Mouse (Mus musculus): ENCODE measurements around the gene Slamf9. TPM values are rescaled to one million over a fixed set of nuclear protein-coding genes. Genes with fewer than 3 reads are reported as not detected.

Slamf9 gene
- polyA plus RNA-seq, 1 experiment from 2014 or later = 1.0 TPM

DNA sequence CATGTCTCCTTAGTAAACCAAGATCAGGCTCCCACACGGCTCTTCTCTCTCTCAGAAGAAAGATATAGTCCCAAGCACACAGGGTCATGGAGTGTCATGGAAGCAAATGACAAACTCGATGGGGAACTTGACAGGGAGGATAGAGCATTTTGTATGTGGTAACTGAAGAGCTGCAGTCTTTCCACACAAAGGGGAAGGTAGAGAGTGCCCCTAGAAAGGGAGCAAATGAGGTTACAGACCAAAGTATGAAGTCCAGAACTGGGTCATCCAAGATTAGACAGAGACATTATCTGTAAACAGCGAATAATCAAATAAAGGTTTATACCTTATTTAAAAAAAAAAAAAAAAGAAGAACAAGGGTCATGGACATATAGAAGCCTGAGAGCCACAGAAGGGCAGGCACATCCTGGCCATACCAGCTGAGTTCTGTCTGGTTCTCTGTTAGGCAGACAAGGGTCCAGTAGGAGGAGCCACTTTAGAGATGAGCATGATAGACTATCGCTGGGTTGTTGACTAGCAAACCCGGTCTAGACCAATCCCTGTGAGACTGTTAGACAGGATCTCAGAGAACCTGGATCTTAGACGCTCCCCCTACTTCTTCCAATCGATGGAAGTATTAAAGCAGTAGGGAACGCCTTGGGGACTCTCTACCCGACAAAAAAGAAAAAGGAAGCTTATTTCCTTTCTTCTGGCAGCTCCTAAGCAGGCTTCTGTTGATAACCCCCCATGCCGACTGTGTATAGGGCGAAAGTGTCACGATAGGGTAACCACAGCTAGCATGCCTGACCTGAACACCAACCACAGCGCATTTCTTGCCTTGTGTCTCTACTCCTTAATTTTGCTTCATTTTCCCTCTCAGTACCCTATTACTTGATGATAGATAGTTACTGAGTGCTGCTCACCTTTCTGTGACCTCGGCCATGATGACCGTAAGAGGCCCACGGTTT lies 11.5 kb upstream of the Slamf9 start:
- whole genome bisulfite sequencing = 66% methylated on average over 16 of the region's 16 CpGs
- no peaks in the 10 kb centered on the region for H3K27me3 ChIP-seq (replicated peaks)
- H3K4me1 ChIP-seq = no peaks in the 10 kb centered on the region
- no peak overlapping the region for H3K9ac ChIP-seq
- H3K9me3 ChIP-seq = no peaks in the 10 kb centered on the region
- no peak overlapping the region for H3K4me3 ChIP-seq (replicated peaks)
- no peak overlapping the region for H3K27ac ChIP-seq
- no peaks in the 10 kb centered on the region for H3K36me3 ChIP-seq
- ATAC-seq (ENCODE audit: insufficient read depth, low FRiP score, low read depth) = no peak
- H3K4me2 ChIP-seq = no peak overlapping the region

DNA sequence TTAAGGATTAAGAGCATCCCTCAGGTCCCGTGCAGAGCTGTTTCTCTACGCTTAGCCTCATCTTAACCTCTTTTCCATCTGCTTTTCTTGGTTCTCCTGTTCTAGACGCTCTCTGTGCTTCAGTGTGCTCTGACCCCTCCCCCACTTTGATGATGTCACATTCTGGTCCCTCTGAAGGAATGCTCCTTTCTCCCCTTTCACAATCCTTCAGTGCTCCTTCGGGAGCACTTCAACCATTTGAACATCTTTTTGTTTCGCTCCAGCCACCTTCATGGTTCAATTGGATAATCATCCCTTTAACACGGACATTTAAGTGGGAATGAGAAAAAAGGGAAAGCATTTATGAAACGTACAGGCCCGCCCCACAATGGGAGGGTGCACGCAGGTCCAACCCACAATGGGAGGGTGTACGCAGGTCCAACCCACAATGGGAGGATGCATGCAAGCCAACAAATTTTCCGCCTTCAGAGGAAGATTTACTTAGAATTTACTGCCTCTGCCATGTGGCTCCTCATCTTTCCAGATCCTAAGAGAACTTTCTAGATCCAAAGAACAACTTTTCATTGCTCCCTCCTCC lies 6.8 kb upstream of the Slamf9 start:
- Histone ChIP-seq H3K9me3 (no peaks in the 10 kb centered on the region), H3K4me1 (peaks cover 5% of the 10 kb centered on the region; the same call in 1 of the 2 replicates), H3K4me2 (no peak overlapping the region), H3K36me3 (no peaks in the 10 kb centered on the region), H3K27me3 (replicated peaks) (no peaks in the 10 kb centered on the region), H3K27ac (no peak overlapping the region), H3K9ac (no peak overlapping the region), H3K4me3 (replicated peaks) (no peak overlapping the region)
- no peak for ATAC-seq (ENCODE audit: insufficient read depth, low FRiP score, low read depth)
- 83% methylated on average over 11 of the region's 11 CpGs for WGBS

DNA sequence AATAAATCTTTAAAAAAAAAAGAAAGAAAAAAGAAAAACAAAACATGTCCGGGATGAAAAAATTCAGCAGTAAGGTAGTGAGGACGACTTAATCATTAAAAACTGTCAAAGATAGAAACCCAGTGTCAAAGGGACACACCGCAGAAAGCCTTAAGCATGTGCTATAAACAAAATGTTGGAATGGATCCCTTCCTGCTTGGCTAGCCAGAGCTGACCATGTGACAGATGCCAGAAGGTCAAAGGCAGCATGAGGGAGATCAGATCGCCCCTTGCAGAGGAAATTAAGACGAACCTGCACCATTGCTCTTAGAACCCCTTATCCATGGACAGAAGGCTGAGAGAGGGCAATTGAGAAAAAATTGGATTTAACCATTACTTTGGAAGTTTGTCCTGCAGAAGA lies 5.8 kb upstream of the Slamf9 start:
- ATAC-seq (ENCODE audit: insufficient read depth, low FRiP score, low read depth) = no peak
- WGBS = 33% methylated on average over 5 of the region's 5 CpGs
- Histone ChIP-seq H3K9ac (no peak overlapping the region), H3K27me3 (replicated peaks) (no peaks in the 10 kb centered on the region), H3K27ac (no peak overlapping the region), H3K4me1 (peaks cover 5% of the 10 kb centered on the region; the same call in 1 of the 2 replicates), H3K36me3 (no peaks in the 10 kb centered on the region), H3K4me2 (no peak overlapping the region), H3K4me3 (replicated peaks) (no peak overlapping the region), H3K9me3 (no peaks in the 10 kb centered on the region)

DNA sequence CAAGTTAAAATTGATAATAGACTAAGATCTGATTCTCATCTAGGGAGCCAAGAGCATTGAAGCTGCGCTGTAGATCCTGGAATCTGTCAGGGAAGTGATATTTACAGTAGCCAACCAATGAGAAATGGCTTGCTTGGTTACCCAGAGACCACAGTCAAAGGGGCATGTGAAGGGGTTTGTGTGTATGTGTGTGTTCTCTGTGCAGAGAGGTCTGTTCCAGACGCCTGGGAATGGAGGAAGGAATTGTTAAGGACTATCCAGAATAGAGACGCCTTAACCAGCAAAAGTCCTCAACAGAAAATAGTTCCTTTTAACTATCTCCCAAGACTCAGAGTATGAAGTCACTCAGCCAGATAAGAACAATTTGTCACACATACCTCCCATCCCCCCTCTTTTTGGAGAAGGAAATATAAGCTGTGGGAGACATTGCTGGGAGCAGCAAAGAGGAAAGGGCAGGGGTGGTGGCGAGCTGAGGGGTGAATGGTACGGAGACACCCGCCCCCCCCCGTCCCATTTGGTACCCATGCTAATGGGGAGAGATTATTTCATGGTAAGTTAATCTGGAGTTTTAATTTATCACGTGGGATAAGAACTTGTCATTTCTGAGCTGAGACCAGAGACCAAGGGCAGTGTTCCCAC lies 5.2 kb upstream of the Slamf9 start:
- Histone ChIP-seq H3K4me1 (peaks cover 5% of the 10 kb centered on the region; the same call in 1 of the 2 replicates), H3K27ac (no peak overlapping the region), H3K4me2 (no peak overlapping the region), H3K9ac (no peak overlapping the region), H3K9me3 (no peaks in the 10 kb centered on the region), H3K36me3 (no peaks in the 10 kb centered on the region), H3K27me3 (replicated peaks) (no peaks in the 10 kb centered on the region), H3K4me3 (replicated peaks) (no peak overlapping the region)
- 55% methylated on average over 8 of the region's 8 CpGs for WGBS
- ATAC-seq (ENCODE audit: insufficient read depth, low FRiP score, low read depth) = no peak

DNA sequence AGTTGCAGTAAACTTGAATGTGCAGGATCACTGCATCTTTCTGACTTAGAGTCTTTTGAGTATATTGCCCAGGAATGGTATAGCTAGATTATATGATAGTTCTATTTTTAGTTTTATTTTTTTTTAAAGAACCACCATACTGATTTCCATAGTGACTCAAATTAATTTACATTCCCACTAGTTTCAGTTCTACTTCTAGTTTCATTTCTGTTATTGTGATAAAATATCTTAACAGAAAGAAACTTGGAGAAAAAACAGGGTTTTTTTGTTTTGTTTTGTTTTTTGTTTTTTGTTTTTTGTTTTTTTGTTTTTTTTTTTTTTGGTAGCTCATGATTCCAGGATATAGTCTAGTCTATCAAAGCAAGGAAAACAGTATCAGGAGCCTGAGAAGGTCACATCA lies 2.2 kb upstream of the Slamf9 start:
- Histone ChIP-seq H3K36me3 (no peaks in the 10 kb centered on the region), H3K4me2 (no peak overlapping the region), H3K9me3 (no peaks in the 10 kb centered on the region), H3K4me3 (replicated peaks) (no peak overlapping the region), H3K27ac (no peak overlapping the region), H3K4me1 (peaks cover 10% of the 10 kb centered on the region; the same call in 1 of the 2 replicates), H3K9ac (no peak overlapping the region), H3K27me3 (replicated peaks) (no peaks in the 10 kb centered on the region)
- ATAC-seq (ENCODE audit: insufficient read depth, low FRiP score, low read depth) = no peak

DNA sequence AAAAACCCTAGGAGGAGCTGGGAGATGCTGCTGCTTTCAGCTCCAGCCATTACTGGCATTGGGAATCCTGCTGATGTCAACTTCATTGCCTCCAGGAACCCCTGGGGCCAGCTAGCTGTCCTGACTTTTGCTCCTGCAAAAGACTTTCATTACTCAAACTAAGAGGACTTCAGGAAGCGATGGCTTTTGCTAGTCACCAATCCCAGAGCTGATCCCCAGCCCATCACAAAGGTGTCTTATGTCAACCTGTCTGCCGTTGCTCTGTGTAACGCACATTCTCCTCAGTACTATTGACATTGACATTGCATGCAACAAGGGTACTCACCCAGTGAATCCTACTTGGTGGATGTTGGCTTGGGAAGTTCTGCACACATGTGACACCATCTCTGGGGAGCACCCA lies 962 bp upstream of the Slamf9 start:
- H3K9ac ChIP-seq = no peak overlapping the region
- no peak for ATAC-seq (ENCODE audit: insufficient read depth, low FRiP score, low read depth)
- H3K36me3 ChIP-seq = no peaks in the 10 kb centered on the region
- H3K27me3 ChIP-seq (replicated peaks) = no peaks in the 10 kb centered on the region
- no peak overlapping the region for H3K4me2 ChIP-seq
- no peak overlapping the region for H3K4me3 ChIP-seq (replicated peaks)
- H3K27ac ChIP-seq = no peak overlapping the region
- peaks cover 10% of the 10 kb centered on the region; the same call in 1 of the 2 replicates for H3K4me1 ChIP-seq
- WGBS = 77% methylated on average over 3 of the region's 3 CpGs
- no peaks in the 10 kb centered on the region for H3K9me3 ChIP-seq

DNA sequence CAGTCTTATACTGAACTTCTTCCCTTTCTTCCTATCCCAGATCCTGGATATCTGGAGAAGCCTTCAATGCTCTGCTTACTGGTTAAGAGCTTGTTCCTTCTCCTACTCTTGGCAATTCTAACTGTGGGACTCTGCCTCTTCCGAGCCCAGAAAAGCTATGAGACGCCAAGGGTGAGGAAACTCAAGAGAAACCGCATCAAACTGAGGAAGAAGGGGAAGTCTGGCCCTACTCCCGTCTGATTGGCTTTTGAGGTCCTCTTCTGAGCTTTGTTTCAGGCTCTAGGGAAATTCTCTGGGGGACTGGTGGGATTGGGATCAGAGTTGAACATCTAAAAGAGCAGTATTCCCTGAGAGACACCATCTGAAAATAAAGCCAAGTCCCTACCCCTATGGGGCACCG lies 2.9 kb downstream of the Slamf9 start:
- no peak overlapping the region for H3K27ac ChIP-seq
- H3K9ac ChIP-seq = no peak overlapping the region
- 70% methylated on average over 5 of the region's 5 CpGs for WGBS
- H3K4me3 ChIP-seq (replicated peaks) = no peak overlapping the region
- ATAC-seq (ENCODE audit: insufficient read depth, low FRiP score, low read depth) = no peak
- H3K36me3 ChIP-seq = no peaks in the 10 kb centered on the region
- no peak overlapping the region for H3K4me2 ChIP-seq
- no peaks in the 10 kb centered on the region for H3K9me3 ChIP-seq
- H3K27me3 ChIP-seq (replicated peaks) = no peaks in the 10 kb centered on the region
- peaks cover 17% of the 10 kb centered on the region for H3K4me1 ChIP-seq

DNA sequence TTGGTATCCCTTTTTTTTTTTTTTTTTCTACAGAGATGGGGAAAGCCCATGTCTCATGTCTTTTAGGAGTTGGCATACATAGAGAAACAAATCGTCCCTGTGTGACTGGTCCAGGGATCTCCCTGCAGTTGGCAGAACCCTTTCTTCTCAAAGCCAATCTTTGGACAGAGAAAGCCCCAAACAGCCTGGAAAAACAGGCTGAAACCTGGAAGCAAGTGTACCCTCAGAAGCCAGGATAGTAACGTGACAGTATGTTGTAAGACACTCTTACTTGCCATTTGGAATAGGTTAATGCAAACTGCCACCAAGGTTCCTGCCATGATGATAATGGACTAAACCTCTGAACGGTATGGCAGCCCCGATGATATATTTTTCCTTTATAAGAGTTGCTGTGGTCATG lies 5.2 kb downstream of the Slamf9 start:
- Histone ChIP-seq H3K4me1 (peaks cover 32% of the 10 kb centered on the region), H3K27ac (no peak overlapping the region), H3K4me3 (replicated peaks) (no peak overlapping the region), H3K4me2 (no peak overlapping the region), H3K36me3 (no peaks in the 10 kb centered on the region), H3K27me3 (replicated peaks) (no peaks in the 10 kb centered on the region), H3K9ac (no peak overlapping the region), H3K9me3 (no peaks in the 10 kb centered on the region)
- no peak for ATAC-seq (ENCODE audit: insufficient read depth, low FRiP score, low read depth)
- 87% methylated on average over 4 of the region's 4 CpGs for WGBS

DNA sequence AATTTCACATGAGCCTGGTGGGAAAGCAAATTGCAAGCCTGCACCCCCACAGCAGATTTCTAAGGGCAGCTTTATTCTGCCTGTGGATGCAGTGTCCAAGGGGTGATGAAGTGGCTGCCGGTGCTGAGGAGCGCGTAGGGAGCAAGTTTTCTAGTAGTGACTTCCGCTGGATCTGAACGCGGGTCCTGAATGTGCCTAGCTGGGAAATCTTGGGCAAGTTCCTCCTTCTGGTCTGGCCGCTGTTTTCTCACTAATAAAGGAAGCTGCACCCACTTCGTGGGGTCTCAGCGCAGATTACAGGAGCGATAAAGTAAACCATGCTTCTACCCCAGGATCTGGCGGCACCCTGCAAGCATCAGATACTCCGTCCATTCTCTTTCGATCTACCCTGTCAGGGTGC lies 6.0 kb downstream of the Slamf9 start:
- H3K9me3 ChIP-seq = no peaks in the 10 kb centered on the region
- H3K4me1 ChIP-seq = peaks cover 38% of the 10 kb centered on the region
- peak overlapping the region; percentile 60 for H3K4me3 ChIP-seq (replicated peaks)
- 14% methylated on average over 13 of the region's 13 CpGs for WGBS
- no peaks in the 10 kb centered on the region for H3K36me3 ChIP-seq
- H3K27ac ChIP-seq = peak overlapping the region; percentile 93
- ATAC-seq (ENCODE audit: insufficient read depth, low FRiP score, low read depth) = no peak
- no peaks in the 10 kb centered on the region for H3K27me3 ChIP-seq (replicated peaks)
- peak overlapping the region; percentile 89 for H3K4me2 ChIP-seq
- H3K9ac ChIP-seq = no peak overlapping the region

DNA sequence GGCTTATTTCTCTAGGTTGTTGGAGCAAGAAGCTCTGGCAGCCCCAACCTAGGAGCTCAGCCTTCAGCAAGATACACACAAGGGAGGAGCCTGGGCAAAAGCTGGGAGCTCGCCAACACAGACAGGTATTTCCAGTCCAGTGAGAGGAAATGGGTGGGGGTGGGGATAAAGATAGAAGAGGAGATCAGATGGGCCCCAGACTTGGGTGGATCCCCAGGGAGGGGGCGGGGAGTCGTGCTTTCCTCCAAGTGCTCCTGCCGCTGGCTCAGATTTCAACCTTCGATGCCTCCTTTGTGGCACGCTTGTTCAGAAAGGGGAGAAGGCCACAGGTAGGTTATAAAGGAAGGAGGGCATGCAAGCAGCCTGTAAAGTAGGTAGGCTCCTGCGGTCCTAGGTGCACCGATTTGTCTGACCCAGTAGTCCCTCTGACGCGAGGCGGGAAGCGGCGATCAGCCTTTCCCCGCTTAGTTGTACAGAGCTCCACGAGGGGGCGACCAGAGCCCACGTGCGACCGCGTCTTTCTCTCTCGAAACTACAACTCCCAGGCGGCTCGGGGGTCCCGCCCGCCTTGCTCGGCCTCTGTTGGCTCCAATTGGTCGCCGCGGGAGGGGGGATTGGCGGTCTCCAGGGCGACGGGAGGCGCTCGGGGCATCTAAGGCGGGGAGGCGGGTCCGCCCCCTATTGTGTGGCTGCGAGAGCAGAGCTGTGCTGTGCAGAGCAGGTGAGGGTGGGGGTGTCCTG lies 6.6 kb downstream of the Slamf9 start, which contains the start of gene Igsf9:
TSS of gene Igsf9 (plus strand) at position 249 of the 741 bp plus-strand sequence.
- Histone ChIP-seq H3K4me1 (peaks cover 38% of the 10 kb centered on the region), H3K4me3 (replicated peaks) (peak within 1 kb of the TSS; percentile 60), H3K27ac (peak within 1 kb of the TSS; percentile 93), H3K4me2 (peak within 1 kb of the TSS; percentile 89), H3K36me3 (no peaks in the 10 kb centered on the region), H3K27me3 (replicated peaks) (no peaks in the 10 kb centered on the region), H3K9ac (peak within 1 kb of the TSS; percentile 29; the same call in 1 of the 2 replicates), H3K9me3 (no peaks in the 10 kb centered on the region)
- WGBS = 1% methylated on average over 38 of the region's 38 CpGs
- peak; percentile 91 for ATAC-seq (ENCODE audit: insufficient read depth, low FRiP score, low read depth)

DNA sequence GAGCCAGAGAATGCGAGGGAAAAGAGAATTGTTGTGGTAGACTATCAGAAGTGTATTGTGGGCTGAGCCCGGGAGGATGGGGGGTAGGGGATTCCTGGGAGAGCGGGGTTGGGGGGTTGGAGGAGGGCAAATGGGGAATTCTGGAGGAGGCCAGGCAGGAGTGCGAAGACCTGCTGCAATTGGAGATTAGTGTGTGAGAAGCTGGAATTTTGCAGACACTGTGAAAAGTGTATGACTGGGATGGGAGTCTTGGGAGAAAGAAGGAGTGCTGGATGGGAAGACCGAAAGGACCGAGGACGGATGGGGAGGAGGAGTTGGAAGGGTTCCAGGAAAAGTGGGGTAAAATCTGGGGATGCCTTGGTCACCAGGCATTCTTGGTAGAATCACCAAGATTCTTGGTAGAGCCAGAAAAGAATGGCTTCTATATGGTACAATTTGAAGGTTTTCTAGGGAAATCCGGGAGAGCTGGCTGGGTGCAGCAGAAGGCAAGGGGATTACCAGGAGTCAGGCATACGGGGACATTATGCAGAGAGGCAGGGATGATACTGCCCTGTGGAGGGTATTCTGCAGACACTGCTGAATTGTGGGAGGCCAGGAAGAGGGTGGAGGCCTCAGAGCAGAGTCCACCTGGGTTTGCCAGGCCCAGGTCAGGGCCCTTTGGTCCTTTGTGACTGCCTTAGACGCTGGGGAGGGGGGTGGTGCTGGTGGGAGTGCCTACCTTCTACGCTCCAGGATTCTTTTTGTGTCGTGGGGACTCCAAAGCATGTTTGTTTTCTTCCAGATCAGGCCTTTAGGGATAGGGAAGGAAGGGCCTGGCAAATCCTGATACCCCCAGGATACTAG lies 7.6 kb downstream of the Slamf9 start:
- Histone ChIP-seq H3K36me3 (no peaks in the 10 kb centered on the region), H3K9me3 (no peaks in the 10 kb centered on the region), H3K4me2 (peak overlapping the region; percentile 89), H3K27ac (peak overlapping the region; percentile 93), H3K9ac (peak overlapping the region; percentile 29), H3K4me3 (replicated peaks) (peak overlapping the region; percentile 60), H3K27me3 (replicated peaks) (no peaks in the 10 kb centered on the region), H3K4me1 (peaks cover 38% of the 10 kb centered on the region)
- 4% methylated on average over 12 of the region's 12 CpGs for WGBS
- no peak for ATAC-seq (ENCODE audit: insufficient read depth, low FRiP score, low read depth)
